Mouse (Mus musculus) megakaryocyte progenitor cell, adult 5-6 weeks (primary cell): ENCODE data around the gene Gm20388. TPM values are rescaled to one million over a fixed set of nuclear protein-coding genes. Genes with fewer than 3 reads are reported as not detected.
"Not testable (repeated sequence)": the region's sequence is repeated elsewhere in the genome, so short reads cannot be mapped to it uniquely, and the experiment has no call there.

Experiments used
- ATAC-seq: replicated peaks from 2 replicates; pipeline ENCODE4 v1.8.0; 2016; ENCODE audit warnings: mild to moderate bottlenecking, moderate TSS enrichment, inconsistent platforms; ENCODE audit not compliant: poor library complexity
- total RNA-seq, 2 experiments: library from RNA; stranded (forward) in 1 of 2; stranded (reverse) in 1 of 2; fragments of 157-497, 149-512 nt in 1 of 2; fragments of 200-1000 nt in 1 of 2; gene quantifications; 2 replicates each; pipeline versions ENCODE4 v1.2.3 to v1.2.4; 2015 to 2017

The Gm20388 gene
- total RNA-seq, 2 experiments from 2014 or later, result 18.6 TPM; not detected in 1

GRCm38 (mm10) chr8:121589205-121589726 is 1678.6 kb downstream of the Gm20388 start:
- no peak for ATAC-seq

GRCm38 (mm10) chr8:121590203-121591177 is 1679.8 kb downstream of the Gm20388 start, which contains the start of gene Map1lc3b:
Gene Map1lc3b, plus strand, starts transcription at chr8:121590361.
- peak; percentile 67 for ATAC-seq

GRCm38 (mm10) chr8:121591178-121592066 is 1680.8 kb downstream of the Gm20388 start:
- peak; percentile 66 for ATAC-seq

GRCm38 (mm10) chr8:121593293-121593692 is 1682.7 kb downstream of the Gm20388 start:
- ATAC-seq, result no peak

- ATAC-seq, result no peak
Observed at GRCm38 (mm10) chr8:121593983-121594382, 1683.3 kb downstream of the Gm20388 start.

- not testable (repeated sequence) for ATAC-seq
Observed at GRCm38 (mm10) chr8:121597492-121597891, 1686.9 kb downstream of the Gm20388 start.

- ATAC-seq, result no peak
Observed at GRCm38 (mm10) chr8:121598190-121598589, 1687.5 kb downstream of the Gm20388 start.

- peak; percentile 79 for ATAC-seq
Observed at GRCm38 (mm10) chr8:121598892-121599291, 1688.3 kb downstream of the Gm20388 start.

GRCm38 (mm10) chr8:121599842-121600241 is 1689.2 kb downstream of the Gm20388 start:
- ATAC-seq, result no peak

- ATAC-seq, result no peak
Observed at GRCm38 (mm10) chr8:121602411-121602810, 1691.8 kb downstream of the Gm20388 start.

GRCm38 (mm10) chr8:121602860-121603259 is 1692.2 kb downstream of the Gm20388 start:
- peak; percentile 95 for ATAC-seq

- no peak for ATAC-seq
Observed at GRCm38 (mm10) chr8:121603801-121604200, 1693.2 kb downstream of the Gm20388 start.

- no peak for ATAC-seq
Observed at GRCm38 (mm10) chr8:121607661-121608060, 1697.0 kb downstream of the Gm20388 start.

- no peak for ATAC-seq
Observed at GRCm38 (mm10) chr8:121609251-121609650, 1698.6 kb downstream of the Gm20388 start.

GRCm38 (mm10) chr8:121609916-121610315 is 1699.3 kb downstream of the Gm20388 start:
- ATAC-seq, result no peak

GRCm38 (mm10) chr8:121613419-121613818 is 1702.8 kb downstream of the Gm20388 start:
- no peak for ATAC-seq

- no peak for ATAC-seq
Observed at GRCm38 (mm10) chr8:121619401-121619995, 1708.9 kb downstream of the Gm20388 start.

GRCm38 (mm10) chr8:121620801-121621516 is 1710.3 kb downstream of the Gm20388 start:
- no peak for ATAC-seq

GRCm38 (mm10) chr8:121621879-121622278 is 1711.2 kb downstream of the Gm20388 start:
- no peak for ATAC-seq

- ATAC-seq, result no peak
Observed at GRCm38 (mm10) chr8:121623043-121623442, 1712.4 kb downstream of the Gm20388 start.
